Mouse (Mus musculus) subcutaneous adipose tissue, adult 2 months (tissue): ENCODE measurements around the gene Slc35b3. TPM values are rescaled to one million over a fixed set of nuclear protein-coding genes. Genes with fewer than 3 reads are reported as not detected.

ENCODE experiments used
- polyA plus RNA-seq: library from polyadenylated mRNA; depleted of rRNA; stranded (reverse); fragments of >200 nt; gene quantifications from 2 replicates; pipeline ENCODE4 v1.2.3, GENCODE M21; 2012; ENCODE audit warnings: low replicate concordance; rRNA removed

Gene Slc35b3
- polyA plus RNA-seq: 17.3 and 21.7 TPM in 2 replicates

GRCm38 (mm10) chr13:38960063-38961050, at the start of gene Slc35b3:
TSS of gene Slc35b3 (minus strand) at chr13:38960875.

